Mouse (Mus musculus): Measurements from ENCODE around the gene Gm11563. TPM values are rescaled to one million over a fixed set of nuclear protein-coding genes. Genes with fewer than 3 reads are reported as not detected.
"Not testable (repeated sequence)": the region's sequence is repeated elsewhere in the genome, so short reads cannot be mapped to it uniquely, and the experiment has no call there.

Gm11563 gene
- not detected in 2 replicates for polyA plus RNA-seq (2012; rRNA removed)
- polyA plus RNA-seq (2014; fragmentation: Nextera tagmentation; extraction: Ambion mirVana), result not detected in 2 replicates

DNA sequence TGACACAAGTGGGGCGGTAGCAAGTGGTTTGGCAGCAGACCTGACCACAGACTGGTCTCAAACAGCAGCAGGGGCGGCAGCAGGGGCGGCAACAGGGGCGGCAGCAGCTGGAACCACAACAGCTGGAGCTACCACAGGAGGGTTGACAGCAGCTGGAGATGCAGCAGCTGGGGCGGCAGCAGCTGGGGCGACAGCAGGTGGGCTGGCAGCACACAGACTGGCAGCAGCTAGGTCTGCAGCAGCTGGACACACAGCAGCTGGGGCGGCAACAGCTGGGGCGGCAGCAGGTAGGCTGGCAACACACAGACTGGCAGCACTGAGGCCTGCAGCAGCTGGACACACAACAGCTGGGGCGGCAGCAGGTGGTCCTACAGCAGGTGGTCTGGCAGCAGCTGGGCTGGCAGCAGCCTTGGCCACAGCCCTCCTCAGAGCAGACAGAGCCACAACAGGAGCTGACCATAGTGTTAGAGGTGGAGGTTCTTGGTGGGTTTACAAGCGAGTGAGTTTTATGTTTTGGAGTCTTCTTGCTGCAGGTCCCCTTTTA is at the start of gene Gm11563:
Gm11563 (minus strand) TSS at position 494 of the 544 bp plus-strand sequence.
- H3K9ac ChIP-seq (ENCODE audit: low read depth, low read length, severe bottlenecking); H3K4me2 ChIP-seq (replicated peaks; ENCODE audit: low read depth, low read length, severe bottlenecking); H3K9me3 ChIP-seq (ENCODE audit: control insufficient read depth, low read length); ATAC-seq (ENCODE audit: low FRiP score, low read depth); H3K27me3 ChIP-seq (ENCODE audit: control insufficient read depth, insufficient read depth, low read length); H3K4me1 ChIP-seq (ENCODE audit: control insufficient read depth, insufficient read depth, low read length); H3K27ac ChIP-seq (replicated peaks; ENCODE audit: low read depth, low read length); H3K36me3 ChIP-seq (ENCODE audit: control insufficient read depth, insufficient read depth, low read length); H3K4me3 ChIP-seq (replicated peaks; ENCODE audit: low read length); DNase-seq (ENCODE audit: low spot score): not testable (repeated sequence)
- WGBS, result 63% methylated on average over 10 of the region's 10 CpGs

GRCm38 (mm10) chr11:99690463-99690862 is 31.7 kb upstream of the Gm11563 start, which contains the start of gene Gm14190:
Gene Gm14190 (minus strand): TSS chr11:99690740.
- no peak for TF ChIP-seq POLR2A (IDR thresholded peaks at IDR 0.05; ENCODE audit: borderline replicate concordance, extremely low read depth, insufficient read depth, insufficient read length)
- Histone ChIP-seq H3K9me3 (ENCODE audit: control insufficient read depth, low read length) (no peaks in the 10 kb centered on the region), H3K9ac (ENCODE audit: low read depth, low read length, severe bottlenecking) (no peak within 1 kb of the TSS), H3K27me3 (ENCODE audit: control insufficient read depth, insufficient read depth, low read length) (no peaks in the 10 kb centered on the region), H3K4me2 (replicated peaks; ENCODE audit: low read depth, low read length, severe bottlenecking) (no peak within 1 kb of the TSS), H3K4me1 (ENCODE audit: control insufficient read depth, insufficient read depth, low read length) (no peaks in the 10 kb centered on the region), H3K27ac (replicated peaks; ENCODE audit: low read depth, low read length) (no peak within 1 kb of the TSS), H3K4me3 (replicated peaks; ENCODE audit: low read length) (no peak within 1 kb of the TSS), H3K36me3 (ENCODE audit: control insufficient read depth, insufficient read depth, low read length) (no peaks in the 10 kb centered on the region)
- WGBS, result 88% methylated on average over 1 of the region's 1 CpGs
- no peak for ATAC-seq (ENCODE audit: low FRiP score, low read depth)
- no peak for DNase-seq (ENCODE audit: low spot score)

DNA sequence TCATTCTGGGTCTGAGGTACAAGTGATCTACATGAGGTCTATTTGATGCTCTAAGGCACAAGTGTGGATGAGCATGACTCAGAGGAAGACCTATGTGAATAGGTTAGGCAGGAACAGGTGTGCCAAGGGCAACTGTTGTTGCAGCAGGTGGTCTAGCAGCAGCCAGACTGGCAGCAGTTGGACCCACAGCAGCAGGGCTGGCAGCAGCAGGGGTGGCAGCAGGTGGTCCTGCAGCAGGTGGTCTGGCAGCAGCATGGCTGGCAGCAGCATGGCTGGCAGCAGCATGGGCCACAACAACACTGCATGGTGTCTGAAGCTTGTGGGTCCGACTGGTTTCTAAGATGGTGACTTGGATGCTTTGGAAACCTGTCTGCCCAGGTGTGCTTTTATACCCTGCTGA is 26.5 kb upstream of the Gm11563 start:
- H3K36me3 ChIP-seq (ENCODE audit: control insufficient read depth, insufficient read depth, low read length); H3K9me3 ChIP-seq (ENCODE audit: control insufficient read depth, low read length); H3K27ac ChIP-seq (replicated peaks; ENCODE audit: low read depth, low read length); H3K9ac ChIP-seq (ENCODE audit: low read depth, low read length, severe bottlenecking); H3K4me1 ChIP-seq (ENCODE audit: control insufficient read depth, insufficient read depth, low read length); H3K4me3 ChIP-seq (replicated peaks; ENCODE audit: low read length); DNase-seq (ENCODE audit: low spot score); H3K27me3 ChIP-seq (ENCODE audit: control insufficient read depth, insufficient read depth, low read length); H3K4me2 ChIP-seq (replicated peaks; ENCODE audit: low read depth, low read length, severe bottlenecking); ATAC-seq (ENCODE audit: low FRiP score, low read depth): not testable (repeated sequence)
- WGBS, result 84% methylated on average over 1 of the region's 1 CpGs

DNA sequence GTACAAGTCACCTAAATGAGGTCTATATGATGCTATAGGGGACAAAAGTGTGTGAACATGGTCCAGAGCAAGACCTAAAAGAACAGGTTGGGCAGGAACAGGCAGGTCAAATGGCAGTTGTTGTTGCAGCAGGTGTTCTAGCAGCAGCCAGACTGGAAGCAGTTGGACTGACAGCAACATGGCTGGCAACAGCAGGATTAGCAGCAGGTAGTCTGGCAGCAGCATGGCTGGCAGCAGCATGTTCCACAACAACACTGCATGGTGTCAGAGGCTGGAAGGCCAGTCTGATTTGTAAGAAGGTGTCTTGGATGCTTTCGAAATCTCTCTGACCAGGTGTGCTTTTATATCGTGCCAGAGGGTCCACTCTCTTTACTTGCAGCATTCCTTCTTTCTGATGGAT is 24.7 kb upstream of the Gm11563 start:
- no peaks in the 10 kb centered on the region for H3K36me3 ChIP-seq (ENCODE audit: control insufficient read depth, insufficient read depth, low read length)
- TF ChIP-seq POLR2A (IDR thresholded peaks at IDR 0.05; ENCODE audit: borderline replicate concordance, extremely low read depth, insufficient read depth, insufficient read length), result no peak
- no peak overlapping the region for H3K4me3 ChIP-seq (replicated peaks; ENCODE audit: low read length)
- no peaks in the 10 kb centered on the region for H3K4me1 ChIP-seq (ENCODE audit: control insufficient read depth, insufficient read depth, low read length)
- no peak overlapping the region for H3K4me2 ChIP-seq (replicated peaks; ENCODE audit: low read depth, low read length, severe bottlenecking)
- H3K27ac ChIP-seq (replicated peaks; ENCODE audit: low read depth, low read length), result no peak overlapping the region
- DNase-seq (ENCODE audit: low spot score) (no peak), ATAC-seq (ENCODE audit: low FRiP score, low read depth) (no peak)
- no peak overlapping the region for H3K9ac ChIP-seq (ENCODE audit: low read depth, low read length, severe bottlenecking)
- no peaks in the 10 kb centered on the region for H3K9me3 ChIP-seq (ENCODE audit: control insufficient read depth, low read length)
- no peaks in the 10 kb centered on the region for H3K27me3 ChIP-seq (ENCODE audit: control insufficient read depth, insufficient read depth, low read length)
- 84% methylated on average over 2 of the region's 2 CpGs for WGBS

DNA sequence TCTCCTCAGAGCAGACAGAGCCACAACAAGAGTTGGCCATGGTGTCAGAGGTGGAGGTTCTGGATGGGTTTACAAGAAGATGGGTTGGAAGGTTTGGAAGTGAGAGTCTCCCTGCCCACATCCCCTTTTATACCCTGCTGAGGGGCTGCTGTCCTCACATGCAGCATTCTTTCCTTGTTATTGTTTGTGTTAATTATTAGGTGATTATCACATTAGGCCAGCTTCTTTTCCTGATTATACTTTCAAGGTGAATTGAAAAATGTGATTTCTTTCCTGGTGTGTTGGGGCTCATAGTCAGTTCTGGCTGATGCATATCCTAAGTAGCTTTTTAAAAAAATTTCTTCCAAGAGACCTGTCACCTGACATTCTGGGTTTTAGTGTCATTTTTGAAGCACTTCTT is 7.1 kb upstream of the Gm11563 start, which contains the start of gene Krtap4-6:
Krtap4-6 (minus strand) TSS at position 101 of the 400 bp plus-strand sequence.
- Histone ChIP-seq H3K9me3 (ENCODE audit: control insufficient read depth, low read length) (no peaks in the 10 kb centered on the region), H3K27me3 (ENCODE audit: control insufficient read depth, insufficient read depth, low read length) (no peaks in the 10 kb centered on the region), H3K36me3 (ENCODE audit: control insufficient read depth, insufficient read depth, low read length) (no peaks in the 10 kb centered on the region), H3K4me2 (replicated peaks; ENCODE audit: low read depth, low read length, severe bottlenecking) (no peak within 1 kb of the TSS), H3K27ac (replicated peaks; ENCODE audit: low read depth, low read length) (no peak within 1 kb of the TSS), H3K4me3 (replicated peaks; ENCODE audit: low read length) (no peak within 1 kb of the TSS), H3K4me1 (ENCODE audit: control insufficient read depth, insufficient read depth, low read length) (no peaks in the 10 kb centered on the region), H3K9ac (ENCODE audit: low read depth, low read length, severe bottlenecking) (no peak within 1 kb of the TSS)
- no peak for DNase-seq (ENCODE audit: low spot score)
- TF ChIP-seq POLR2A (IDR thresholded peaks at IDR 0.05; ENCODE audit: borderline replicate concordance, extremely low read depth, insufficient read depth, insufficient read length), result no peak
- ATAC-seq (ENCODE audit: low FRiP score, low read depth), result no peak

DNA sequence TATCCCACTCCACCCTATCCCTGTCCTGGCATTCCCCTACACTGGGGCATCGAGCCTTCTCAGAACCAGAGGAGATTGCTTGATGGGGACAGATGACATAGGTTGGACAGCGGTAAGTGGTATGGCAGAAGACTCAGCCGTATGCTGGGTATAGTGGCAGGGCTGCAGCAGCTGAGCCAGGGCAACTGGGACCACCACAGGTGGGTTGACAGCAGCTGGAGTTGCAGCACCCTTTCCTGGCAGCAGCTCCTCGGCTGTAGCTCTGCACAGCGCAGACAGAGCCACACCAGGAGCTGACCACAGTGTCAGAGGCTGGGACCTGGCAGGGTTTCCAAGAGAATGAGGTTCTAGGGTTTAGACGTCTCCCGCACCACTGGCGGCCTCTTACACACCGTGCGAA is 4.0 kb upstream of the Gm11563 start:
- Histone ChIP-seq H3K27ac (replicated peaks; ENCODE audit: low read depth, low read length) (no peak overlapping the region), H3K4me3 (replicated peaks; ENCODE audit: low read length) (no peak overlapping the region), H3K4me2 (replicated peaks; ENCODE audit: low read depth, low read length, severe bottlenecking) (no peak overlapping the region), H3K36me3 (ENCODE audit: control insufficient read depth, insufficient read depth, low read length) (no peaks in the 10 kb centered on the region), H3K9me3 (ENCODE audit: control insufficient read depth, low read length) (no peaks in the 10 kb centered on the region), H3K27me3 (ENCODE audit: control insufficient read depth, insufficient read depth, low read length) (no peaks in the 10 kb centered on the region), H3K4me1 (ENCODE audit: control insufficient read depth, insufficient read depth, low read length) (no peaks in the 10 kb centered on the region), H3K9ac (ENCODE audit: low read depth, low read length, severe bottlenecking) (no peak overlapping the region)
- no peak for TF ChIP-seq POLR2A (IDR thresholded peaks at IDR 0.05; ENCODE audit: borderline replicate concordance, extremely low read depth, insufficient read depth, insufficient read length)
- WGBS, result 83% methylated on average over 10 of the region's 10 CpGs
- DNase-seq (ENCODE audit: low spot score) (no peak), ATAC-seq (ENCODE audit: low FRiP score, low read depth) (no peak)

Data from limb, embryonic 14.5 days (tissue).